ENCODE assay signal across 19 mouse cellular contexts in the genomic region with DNA sequence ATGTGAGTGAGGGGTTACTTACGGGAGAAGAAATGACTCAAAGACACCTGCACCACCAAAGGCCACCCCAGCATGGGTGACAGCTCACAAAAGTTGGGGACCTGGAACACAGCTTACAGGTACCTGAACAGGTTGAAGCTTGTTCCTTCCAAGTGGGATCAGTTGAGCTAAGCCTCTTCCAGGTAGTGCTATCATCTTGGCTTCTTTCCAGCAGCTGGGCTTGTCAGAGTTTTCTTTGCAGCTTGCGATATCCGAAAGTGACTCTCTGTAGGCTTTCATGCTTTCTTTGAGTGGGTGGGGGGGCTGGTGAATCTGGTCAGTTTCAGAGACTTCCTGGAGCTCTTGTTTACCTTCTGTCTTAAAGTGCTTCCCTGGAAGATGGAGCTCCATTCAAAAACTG.
A peak's percentile ranks its signal among the peaks of the same experiment; 100 is the strongest.
DNase-seq lines count a peak whose midpoint lies in the region; ATAC-seq and TF ChIP-seq lines count a peak whose summit lies in the region.
"Had no signal": no experiment of that assay in that cellular context is flagged by ENCODE, and none has a peak within 500 bp of the region (broad histone marks: within the 10 kb centered on the region; RNA-seq: fewer than 3 reads in every experiment).

No protein-coding gene starts in this region.

- H3K9ac ChIP-seq in lung, embryonic 14.5 days = no peak overlapping the region
- H3K9ac ChIP-seq in liver, embryonic 11.5 days (ENCODE audit: low read depth, low read length) = peak overlapping the region; percentile 61
- H3K9ac ChIP-seq: embryonic facial prominence, embryonic 13.5 days; hindbrain, embryonic 12.5 days; limb, embryonic 12.5 days; midbrain, embryonic 12.5 days; neural tube, embryonic 12.5 days had no signal

- no peak for TF ChIP-seq POLR2A in bone marrow, adult 2 months (IDR thresholded peaks at IDR 0.05; ENCODE audit: borderline replicate concordance, control insufficient read depth, low read depth, low read length)

- no peaks in the 10 kb centered on the region for H3K27me3 ChIP-seq in lung, embryonic 14.5 days (ENCODE audit: insufficient read depth, low read length)
- no peaks in the 10 kb centered on the region for H3K27me3 ChIP-seq in liver, embryonic 11.5 days (replicated peaks; ENCODE audit: control insufficient read depth, insufficient read depth, low read length)
- H3K27me3 ChIP-seq: embryonic facial prominence, embryonic 13.5 days; hindbrain, embryonic 12.5 days; limb, embryonic 12.5 days; midbrain, embryonic 12.5 days; neural tube, embryonic 12.5 days had no signal

- WGBS in lung, embryonic 14.5 days = 71% methylated on average over 3 of the region's 3 CpGs
- 72% methylated on average over 3 of the region's 3 CpGs for WGBS in bone marrow, adult 2 months
- WGBS in liver, embryonic 11.5 days = 89% methylated on average over 3 of the region's 3 CpGs

- TF ChIP-seq CTCF in lung, embryonic 14.5 days (IDR thresholded peaks at IDR 0.05; ENCODE audit: low read depth) = no peak
- no peak for TF ChIP-seq CTCF in bone marrow, adult 2 months (IDR thresholded peaks at IDR 0.05; ENCODE audit: control insufficient read depth, insufficient read depth, low read length)

- no peak overlapping the region for H3K4me3 ChIP-seq in lung, embryonic 14.5 days (ENCODE audit: low read depth, low read length)
- peak overlapping the region; percentile 33 for H3K4me3 ChIP-seq in bone marrow, adult 2 months (replicated peaks; ENCODE audit: control insufficient read depth, low read depth, low read length)
- H3K4me3 ChIP-seq in liver, embryonic 11.5 days (ENCODE audit: low read depth, low read length) = peak overlapping the region; percentile 40
- H3K4me3 ChIP-seq: embryonic facial prominence, embryonic 13.5 days; hindbrain, embryonic 12.5 days; limb, embryonic 12.5 days; midbrain, embryonic 12.5 days; neural tube, embryonic 12.5 days had no signal

- peaks cover 10% of the 10 kb centered on the region for H3K4me1 ChIP-seq in lung, embryonic 14.5 days (ENCODE audit: insufficient read depth)
- peaks cover 9% of the 10 kb centered on the region for H3K4me1 ChIP-seq in bone marrow, adult 2 months (ENCODE audit: control insufficient read depth, insufficient read depth, low read length)
- H3K4me1 ChIP-seq in liver, embryonic 11.5 days (replicated peaks; ENCODE audit: control insufficient read depth, insufficient read depth, low read length) = peaks cover 49% of the 10 kb centered on the region

- peak overlapping the region; percentile 85 for H3K27ac ChIP-seq in lung, embryonic 14.5 days (ENCODE audit: low read depth)
- peak overlapping the region; percentile 35; the same call in 1 of the 2 replicates for H3K27ac ChIP-seq in bone marrow, adult 2 months (ENCODE audit: control insufficient read depth, insufficient read depth, low read depth, low read length, poor library complexity)
- H3K27ac ChIP-seq in liver, embryonic 11.5 days (ENCODE audit: low read depth, low read length) = peak overlapping the region; percentile 80
- H3K27ac ChIP-seq: embryonic facial prominence, embryonic 13.5 days; hindbrain, embryonic 12.5 days; limb, embryonic 12.5 days; macrophage; midbrain, embryonic 12.5 days; neural tube, embryonic 12.5 days had no signal

- no peaks in the 10 kb centered on the region for H3K9me3 ChIP-seq in lung, embryonic 14.5 days (ENCODE audit: low read depth, low read length)
- no peaks in the 10 kb centered on the region for H3K9me3 ChIP-seq in liver, embryonic 11.5 days (ENCODE audit: control insufficient read depth, low read length)
- H3K9me3 ChIP-seq: hindbrain, embryonic 12.5 days; limb, embryonic 12.5 days; midbrain, embryonic 12.5 days; neural tube, embryonic 12.5 days had no signal

- DNase-seq in lung, embryonic 14.5 days = no peak
- DNase-seq in lung, postnatal 4 days = no peak
- DNase-seq in liver, embryonic 11.5 days (ENCODE audit: low spot score) = peak; percentile 30
- DNase-seq in kidney, postnatal 4 days = no peak
- DNase-seq in frontal cortex, adult 2 months (ENCODE audit: extremely low spot score in 1 of 2, low spot score in 1 of 2) = no peak
- DNase-seq: B cell, adult 2 months; cerebellum, adult 9-11 months; heart, postnatal 10 days; thymus, adult 2 months had no signal

- H3K36me3 ChIP-seq in lung, embryonic 14.5 days (ENCODE audit: insufficient read depth) = no peaks in the 10 kb centered on the region
- no peaks in the 10 kb centered on the region for H3K36me3 ChIP-seq in liver, embryonic 11.5 days (ENCODE audit: control insufficient read depth, insufficient read depth, low read length)
- H3K36me3 ChIP-seq: embryonic facial prominence, embryonic 13.5 days; hindbrain, embryonic 12.5 days; limb, embryonic 12.5 days; midbrain, embryonic 12.5 days; neural tube, embryonic 12.5 days had no signal

- ATAC-seq in lung, embryonic 14.5 days (ENCODE audit: insufficient read depth) = no peak
- no peak for ATAC-seq in liver, embryonic 11.5 days (replicated peaks; ENCODE audit: low FRiP score)
- ATAC-seq in megakaryocyte-erythroid progenitor cell, adult 5-6 weeks (replicated peaks; ENCODE audit: low FRiP score, low TSS enrichment, poor library complexity, severe bottlenecking) = 0 out of 2 replicates have a peak, but pooled peaks have one; percentile 6
- ATAC-seq: forebrain, embryonic 16.5 days had no signal

- no peak overlapping the region for H3K4me2 ChIP-seq in lung, embryonic 14.5 days
- peak overlapping the region; percentile 45 for H3K4me2 ChIP-seq in liver, embryonic 11.5 days
- H3K4me2 ChIP-seq: embryonic facial prominence, embryonic 13.5 days; heart, embryonic 11.5 days; hindbrain, embryonic 12.5 days; limb, embryonic 12.5 days; midbrain, embryonic 12.5 days; neural tube, embryonic 12.5 days had no signal

Comparison
In these comparisons a context has a peak if more than half of its experiments do, and no peak if none do; other contexts are left out.
1. H3K27ac ChIP-seq: peak in every context shown above with its lines; median percentile 85 in lung, embryonic 14.5 days; 80 in liver, embryonic 11.5 days; 35 in bone marrow, adult 2 months.